Mouse (Mus musculus) G1E (cell line): ENCODE results near the gene Dpysl4.

Experiments used
- CTCF ChIP-seq: IDR thresholded peaks from 2 replicates; pipeline ENCODE4 v1.5.1; 2012; ENCODE audit warnings: low read depth, low read length, inconsistent platforms, mixed read lengths
- GATA2 ChIP-seq: IDR thresholded peaks from 2 replicates; pipeline ENCODE4 v1.6.1; 2012; ENCODE audit warnings: low read depth, low read length, inconsistent platforms, borderline replicate concordance
- TAL1 ChIP-seq: conservative IDR thresholded peaks from 2 replicates; pipeline ENCODE4 v1.6.1; 2012; ENCODE audit warnings: low read depth, low read length, inconsistent platforms, mixed read lengths

DNA sequence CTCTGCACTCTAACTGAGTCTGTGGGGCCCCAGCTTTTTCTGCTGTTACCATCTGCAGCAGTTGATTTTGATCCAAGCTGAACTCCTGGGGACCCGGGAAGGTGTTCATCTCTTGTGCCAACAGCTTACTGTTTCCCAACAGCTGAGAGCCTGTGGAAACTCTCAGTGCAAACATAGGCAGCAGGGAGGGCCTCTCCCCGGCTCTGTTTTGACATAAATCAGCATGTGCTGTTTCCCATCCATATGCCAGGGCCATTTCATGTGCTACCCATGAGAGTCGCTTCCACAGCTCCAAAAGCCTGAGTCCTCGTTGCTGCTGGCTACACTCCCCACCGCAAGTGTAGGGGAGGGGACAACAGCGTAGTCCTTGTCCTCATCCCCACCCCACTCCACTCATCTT lies 7.6 kb upstream of the Dpysl4 start:
- TF ChIP-seq GATA2 (no peak), CTCF (no peak), TAL1 (no peak)
